Mouse (Mus musculus): ENCODE results near the gene Gm49361.

The Gm49361 gene

GRCm38 (mm10) chr14:57620598-57621236 is 125.2 kb downstream of the Gm49361 start:
- no peak for TF ChIP-seq GATA4 (IDR thresholded peaks at IDR 0.05; ENCODE audit: insufficient replicate concordance, low read length)

- no peak for TF ChIP-seq GATA4 (IDR thresholded peaks at IDR 0.05; ENCODE audit: insufficient replicate concordance, low read length)
These were observed 126.4 kb downstream of the Gm49361 start for GRCm38 (mm10) chr14:57619487-57619886.

- no peak for TF ChIP-seq GATA4 (IDR thresholded peaks at IDR 0.05; ENCODE audit: insufficient replicate concordance, low read length)
These were observed 128.2 kb downstream of the Gm49361 start for GRCm38 (mm10) chr14:57617675-57618074.

GRCm38 (mm10) chr14:57616339-57616965 is 129.5 kb downstream of the Gm49361 start:
- TF ChIP-seq GATA4 (IDR thresholded peaks at IDR 0.05; ENCODE audit: insufficient replicate concordance, low read length): no peak

- TF ChIP-seq GATA4 (IDR thresholded peaks at IDR 0.05; ENCODE audit: insufficient replicate concordance, low read length): no peak
These were observed 130.1 kb downstream of the Gm49361 start for GRCm38 (mm10) chr14:57615828-57616227.

GRCm38 (mm10) chr14:57611034-57611433 is 134.9 kb downstream of the Gm49361 start:
- TF ChIP-seq GATA4 (IDR thresholded peaks at IDR 0.05; ENCODE audit: insufficient replicate concordance, low read length): no peak

- no peak for TF ChIP-seq GATA4 (IDR thresholded peaks at IDR 0.05; ENCODE audit: insufficient replicate concordance, low read length)
These were observed 136.0 kb downstream of the Gm49361 start for GRCm38 (mm10) chr14:57609816-57610329.

GRCm38 (mm10) chr14:57607500-57607899 is 138.4 kb downstream of the Gm49361 start:
- TF ChIP-seq GATA4 (IDR thresholded peaks at IDR 0.05; ENCODE audit: insufficient replicate concordance, low read length): no peak

GRCm38 (mm10) chr14:57606663-57607365 is 139.1 kb downstream of the Gm49361 start:
- TF ChIP-seq GATA4 (IDR thresholded peaks at IDR 0.05; ENCODE audit: insufficient replicate concordance, low read length): no peak

- no peak for TF ChIP-seq GATA4 (IDR thresholded peaks at IDR 0.05; ENCODE audit: insufficient replicate concordance, low read length)
These were observed 152.6 kb downstream of the Gm49361 start for GRCm38 (mm10) chr14:57593279-57593678.
